Mouse (Mus musculus) stomach, embryonic 16.5 days (tissue): Measurements from ENCODE around the gene Iah1. TPM values are rescaled to one million over a fixed set of nuclear protein-coding genes. Genes with fewer than 3 reads are reported as not detected.

ENCODE experiments used
- ATAC-seq: fragments of 200-750 bp; cut with Nextera tagmentation; 2 replicates; pipeline ENCODE4 v1.8.0; 2017; ENCODE audit warnings: moderate number of reproducible peaks, moderate TSS enrichment; ENCODE audit not compliant: insufficient read depth, low FRiP score
- H3K27ac ChIP-seq: fragments of 300-500 bp; sonication (generic); 2 replicates; pipeline ENCODE4 v1.5.1; 2014; ENCODE audit warnings: low read length
- H3K27me3 ChIP-seq: fragments of 300-500 bp; sonication (generic); 2 replicates; pipeline ENCODE4 v1.6.1; 2014; ENCODE audit warnings: low read length, control low read depth, mixed read lengths; ENCODE audit not compliant: control insufficient read depth, insufficient read depth
- H3K36me3 ChIP-seq: fragments of 300-500 bp; sonication (generic); 2 replicates; pipeline ENCODE4 v1.6.1; 2014; ENCODE audit warnings: low read length; ENCODE audit not compliant: control insufficient read depth, insufficient read depth
- H3K4me1 ChIP-seq: fragments of 300-500 bp; sonication (generic); 2 replicates; pipeline ENCODE4 v1.6.1; 2014; ENCODE audit warnings: low read length, control low read depth, mixed read lengths; ENCODE audit not compliant: control insufficient read depth, insufficient read depth
- H3K4me2 ChIP-seq: fragments of 300-500 bp; sonication (generic); 2 replicates; pipeline ENCODE4 v1.6.1; 2014; ENCODE audit warnings: low read depth, low read length, mixed read lengths
- H3K4me3 ChIP-seq: fragments of 300-500 bp; sonication (generic); replicated peaks from 2 replicates; pipeline ENCODE4 v1.5.1; 2014; ENCODE audit warnings: mild to moderate bottlenecking, low read length
- H3K9ac ChIP-seq: fragments of 300-500 bp; sonication (generic); 2 replicates; pipeline ENCODE4 v1.6.1; 2014; ENCODE audit warnings: low read length
- H3K9me3 ChIP-seq: fragments of 300-500 bp; sonication (generic); replicated peaks from 2 replicates; pipeline ENCODE4 v1.6.1; 2016; ENCODE audit warnings: low read length, control low read depth; ENCODE audit not compliant: control insufficient read depth
- WGBS: fragments of 180-500 bp; shearing (Covaris S2); extraction: QIAGEN DNeasy Blood & Tissue Kit; methylation state at CpG from one replicate; pipeline ENCODE4 v1.1.7; 2014; 5-methylcytosine and 5-hydroxymethylcytosine counted together
- polyA plus RNA-seq: library from polyadenylated mRNA; unstranded; fragments of >200 nt; fragmentation: Nextera tagmentation; extraction: Ambion mirVana; gene quantifications from 2 replicates; pipeline ENCODE4 v1.2.1, GENCODE M21; 2015

The Iah1 gene
- polyA plus RNA-seq, 1 experiment from 2014 or later = 55.7 TPM

GRCm38 (mm10) chr12:21326325-21326724 lies 10.1 kb downstream of the Iah1 start:
- no peak overlapping the region for H3K27ac ChIP-seq
- H3K9me3 ChIP-seq = no peaks in the 10 kb centered on the region
- WGBS = 91% methylated on average over 3 of the region's 3 CpGs
- peaks cover 12% of the 10 kb centered on the region; the same call in 1 of the 2 replicates for H3K36me3 ChIP-seq
- no peaks in the 10 kb centered on the region for H3K27me3 ChIP-seq
- no peak overlapping the region for H3K4me3 ChIP-seq
- no peaks in the 10 kb centered on the region for H3K4me1 ChIP-seq
- no peak overlapping the region for H3K9ac ChIP-seq
- no peak for ATAC-seq
- no peak overlapping the region for H3K4me2 ChIP-seq

- Histone ChIP-seq H3K9ac (no peak overlapping the region), H3K36me3 (peaks cover 10% of the 10 kb centered on the region; the same call in 1 of the 2 replicates), H3K27me3 (no peaks in the 10 kb centered on the region), H3K9me3 (no peaks in the 10 kb centered on the region), H3K4me3 (no peak overlapping the region), H3K4me1 (no peaks in the 10 kb centered on the region), H3K4me2 (no peak overlapping the region), H3K27ac (no peak overlapping the region)
- 82% methylated on average over 9 of the region's 9 CpGs for WGBS
- ATAC-seq = no peak
These were observed 13.6 kb downstream of the Iah1 start for GRCm38 (mm10) chr12:21329661-21330400.

- H3K4me3 ChIP-seq = no peak overlapping the region
- no peak for ATAC-seq
- no peak overlapping the region for H3K4me2 ChIP-seq
- no peaks in the 10 kb centered on the region for H3K4me1 ChIP-seq
- H3K27ac ChIP-seq = no peak overlapping the region
- WGBS = 87% methylated on average over 10 of the region's 10 CpGs
- peaks cover 5% of the 10 kb centered on the region for H3K36me3 ChIP-seq
- H3K9ac ChIP-seq = no peak overlapping the region
- H3K27me3 ChIP-seq = no peaks in the 10 kb centered on the region
- no peaks in the 10 kb centered on the region for H3K9me3 ChIP-seq
These were observed 14.9 kb downstream of the Iah1 start for GRCm38 (mm10) chr12:21330961-21331576.

- Histone ChIP-seq H3K4me2 (no peak overlapping the region), H3K9me3 (no peaks in the 10 kb centered on the region), H3K36me3 (peaks cover 5% of the 10 kb centered on the region), H3K9ac (no peak overlapping the region), H3K4me1 (no peaks in the 10 kb centered on the region), H3K27ac (no peak overlapping the region), H3K27me3 (no peaks in the 10 kb centered on the region), H3K4me3 (no peak overlapping the region)
- WGBS = 84% methylated on average over 6 of the region's 6 CpGs
- no peak for ATAC-seq
These were observed 15.5 kb downstream of the Iah1 start for GRCm38 (mm10) chr12:21331711-21332110.

- H3K9ac ChIP-seq = no peak overlapping the region
- H3K27me3 ChIP-seq = no peaks in the 10 kb centered on the region
- no peak for ATAC-seq
- no peak overlapping the region for H3K27ac ChIP-seq
- 89% methylated on average over 7 of the region's 7 CpGs for WGBS
- H3K4me1 ChIP-seq = no peaks in the 10 kb centered on the region
- no peaks in the 10 kb centered on the region for H3K9me3 ChIP-seq
- no peak overlapping the region for H3K4me2 ChIP-seq
- H3K4me3 ChIP-seq = no peak overlapping the region
- peaks cover 5% of the 10 kb centered on the region; the same call in 1 of the 2 replicates for H3K36me3 ChIP-seq
These were observed 16.8 kb downstream of the Iah1 start for GRCm38 (mm10) chr12:21333021-21333420.

GRCm38 (mm10) chr12:21333766-21334165 lies 17.6 kb downstream of the Iah1 start:
- Histone ChIP-seq H3K4me3 (no peak overlapping the region), H3K4me1 (no peaks in the 10 kb centered on the region), H3K9ac (no peak overlapping the region), H3K27ac (no peak overlapping the region), H3K27me3 (no peaks in the 10 kb centered on the region), H3K36me3 (peaks cover 8% of the 10 kb centered on the region; the same call in 1 of the 2 replicates), H3K9me3 (no peaks in the 10 kb centered on the region), H3K4me2 (no peak overlapping the region)
- ATAC-seq = no peak
- 85% methylated on average over 5 of the region's 5 CpGs for WGBS

GRCm38 (mm10) chr12:21335869-21336268 lies 19.7 kb downstream of the Iah1 start:
- Histone ChIP-seq H3K9ac (no peak overlapping the region), H3K4me1 (no peaks in the 10 kb centered on the region), H3K27ac (no peak overlapping the region), H3K27me3 (no peaks in the 10 kb centered on the region), H3K4me2 (no peak overlapping the region), H3K9me3 (no peaks in the 10 kb centered on the region), H3K4me3 (no peak overlapping the region), H3K36me3 (peaks cover 15% of the 10 kb centered on the region; the same call in 1 of the 2 replicates)
- no peak for ATAC-seq
- 74% methylated on average over 7 of the region's 7 CpGs for WGBS

- no peak for ATAC-seq
- H3K9me3 ChIP-seq = no peaks in the 10 kb centered on the region
- no peaks in the 10 kb centered on the region for H3K4me1 ChIP-seq
- H3K36me3 ChIP-seq = peaks cover 15% of the 10 kb centered on the region; the same call in 1 of the 2 replicates
- H3K4me3 ChIP-seq = no peak overlapping the region
- no peak overlapping the region for H3K27ac ChIP-seq
- no peak overlapping the region for H3K4me2 ChIP-seq
- H3K27me3 ChIP-seq = no peaks in the 10 kb centered on the region
- WGBS = 94% methylated on average over 5 of the region's 5 CpGs
- H3K9ac ChIP-seq = no peak overlapping the region
These were observed 21.0 kb downstream of the Iah1 start for GRCm38 (mm10) chr12:21337171-21337570.

- H3K4me3 ChIP-seq = no peak overlapping the region
- H3K9me3 ChIP-seq = no peaks in the 10 kb centered on the region
- peaks cover 23% of the 10 kb centered on the region; the same call in 1 of the 2 replicates for H3K36me3 ChIP-seq
- no peaks in the 10 kb centered on the region for H3K27me3 ChIP-seq
- H3K27ac ChIP-seq = no peak overlapping the region
- no peak overlapping the region for H3K4me2 ChIP-seq
- H3K9ac ChIP-seq = no peak overlapping the region
- ATAC-seq = no peak
- WGBS = 93% methylated on average over 5 of the region's 5 CpGs
- no peaks in the 10 kb centered on the region for H3K4me1 ChIP-seq
These were observed 24.5 kb downstream of the Iah1 start for GRCm38 (mm10) chr12:21340674-21341073.
